Mouse (Mus musculus): ENCODE results near the gene Hk1.

DNA sequence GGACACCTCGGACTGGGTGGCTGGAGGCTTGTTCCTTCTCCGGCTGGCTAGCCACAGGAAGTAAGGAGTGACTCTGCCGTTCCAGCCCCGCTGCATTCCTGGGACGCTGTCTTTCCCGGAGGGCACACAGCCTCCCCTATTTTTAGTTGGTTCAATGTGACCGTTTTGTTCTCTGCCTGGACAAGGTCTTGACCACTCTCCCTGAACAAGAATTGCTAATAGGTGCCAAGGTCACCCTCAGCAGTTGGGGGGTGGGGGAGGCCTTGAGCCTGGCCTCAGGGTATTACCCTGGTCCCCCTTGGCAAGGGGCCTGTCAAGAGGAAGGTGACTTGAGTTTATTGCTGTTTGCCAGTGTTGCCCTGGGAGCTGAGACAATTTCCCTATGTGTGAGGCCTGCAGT lies 49.9 kb downstream of the Hk1 start:
- no peak for TF ChIP-seq USF1 (IDR thresholded peaks at IDR 0.05; ENCODE audit: low read depth)
- no peak for TF ChIP-seq CTCF (IDR thresholded peaks at IDR 0.05; ENCODE audit: control insufficient read depth, insufficient read depth, insufficient read length)
- TF ChIP-seq MYOD1 (IDR thresholded peaks at IDR 0.05; ENCODE audit: control insufficient read depth, insufficient read length, low read depth): no peak

All from C2C12 (cell line).